Mouse (Mus musculus) R1 (cell line): ENCODE data around the gene Rab31.
A peak's percentile ranks its signal among the peaks of the same experiment; 100 is the strongest.

Experiments
- DNase-seq: peaks from one replicate; pipeline ENCODE4 v3.0.0-alpha.2; 2018; ENCODE audit warnings: low read depth, low spot score

Rab31 gene

DNA sequence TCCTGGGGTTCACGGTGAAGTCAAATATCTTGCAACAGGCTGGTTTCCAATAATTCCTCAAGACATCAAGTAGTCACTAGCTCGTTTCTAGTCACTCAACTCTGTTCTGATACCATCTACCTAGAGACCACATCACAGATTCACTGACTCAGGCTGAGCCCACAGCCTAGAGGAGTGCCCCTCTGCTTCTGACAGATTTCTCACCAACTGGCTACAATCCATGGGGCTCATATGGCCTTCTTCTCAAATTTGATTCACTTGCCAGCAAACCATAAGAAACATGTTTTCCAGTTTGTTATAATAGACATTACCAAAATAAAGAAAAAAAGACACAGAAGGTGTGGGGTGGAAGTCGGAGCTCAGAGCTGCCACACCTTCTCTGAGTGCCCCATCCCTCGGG is 31.0 kb downstream of the Rab31 start:
- DNase-seq = no peak

DNA sequence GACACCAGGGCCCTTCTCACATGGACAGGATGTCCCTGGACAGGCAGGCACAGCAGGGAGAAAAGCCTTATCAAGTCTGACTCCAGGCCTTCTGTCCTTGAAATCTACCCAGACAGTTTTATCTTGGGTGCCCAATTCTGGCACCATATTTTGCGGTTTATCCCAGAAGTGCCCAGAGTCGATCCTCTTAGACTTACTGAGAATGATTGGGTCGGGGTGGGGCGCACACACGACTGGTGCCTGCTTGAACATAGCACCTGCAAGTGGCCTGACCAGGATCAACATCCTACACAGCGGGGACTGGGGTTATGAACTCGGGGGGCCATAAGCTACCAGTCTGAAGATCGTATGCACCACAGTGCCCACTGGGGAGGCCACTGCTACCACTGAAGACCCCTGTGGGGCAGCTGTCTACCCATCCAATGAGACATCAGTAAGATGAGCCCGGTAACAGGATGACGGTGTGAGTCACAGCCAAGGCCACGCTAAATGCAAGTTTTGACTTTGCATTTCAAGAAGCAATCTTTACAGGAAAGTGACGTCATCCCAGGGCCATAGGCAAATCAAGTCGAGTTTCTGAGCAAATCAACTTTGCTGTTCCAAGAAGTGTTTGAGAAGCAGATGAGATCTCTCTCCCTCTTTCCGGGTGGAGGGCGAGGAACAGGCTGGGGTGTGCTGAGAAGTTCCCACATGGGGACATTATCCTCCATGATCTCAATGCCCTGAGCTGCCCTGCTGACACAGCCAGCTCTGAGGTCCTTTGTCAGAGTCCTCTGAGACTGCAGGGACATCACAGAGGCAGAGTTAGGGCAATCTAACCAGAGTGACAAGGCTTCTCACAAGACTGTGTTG is 32.5 kb downstream of the Rab31 start:
- no peak for DNase-seq

DNA sequence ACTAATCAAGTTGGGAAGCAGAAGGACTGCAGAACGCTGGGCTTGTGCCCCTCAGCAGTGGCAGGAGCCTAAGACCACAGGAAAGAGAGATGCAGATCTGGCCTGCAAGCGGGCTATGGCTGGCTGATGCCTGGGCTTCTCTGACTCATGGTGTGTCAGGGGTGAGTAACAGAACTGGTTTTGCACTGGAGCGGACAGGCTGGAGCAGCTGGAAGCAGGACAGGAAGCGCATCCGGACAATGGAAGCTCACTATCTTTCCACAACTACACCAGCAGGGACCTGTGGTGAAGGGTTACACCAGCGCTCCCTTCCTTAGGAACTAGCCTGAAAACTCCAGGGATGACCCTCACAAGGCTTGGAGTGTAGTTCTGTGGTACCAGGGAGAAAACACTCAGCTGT is 34.9 kb downstream of the Rab31 start:
- peak; percentile 70 for DNase-seq

- no peak for DNase-seq
Observed at GRCm38 (mm10) chr17:65737175-65737574, 35.4 kb downstream of the Rab31 start.

GRCm38 (mm10) chr17:65735088-65735487 is 37.5 kb downstream of the Rab31 start:
- DNase-seq = no peak

GRCm38 (mm10) chr17:65732666-65733065 is 39.9 kb downstream of the Rab31 start:
- no peak for DNase-seq

DNA sequence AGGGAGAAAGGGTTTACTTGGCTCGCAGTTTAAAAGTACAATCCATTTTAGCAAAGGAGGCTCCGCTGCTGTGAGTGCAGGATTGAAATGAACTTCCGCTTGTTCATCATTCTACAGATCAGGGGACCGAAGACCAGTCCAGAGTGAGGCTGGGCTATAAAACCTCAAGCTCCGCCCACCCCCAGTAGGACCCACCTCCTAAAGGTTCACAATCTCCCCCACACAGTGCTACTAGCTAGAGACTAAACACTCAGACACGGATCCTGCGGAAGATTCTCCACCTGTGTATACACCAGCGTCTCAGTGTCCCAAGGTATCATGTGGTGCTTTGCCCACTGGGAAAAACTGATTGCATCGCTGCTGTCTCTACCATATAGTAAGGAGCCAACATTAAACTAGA is 40.8 kb downstream of the Rab31 start:
- DNase-seq = peak; percentile 70

- no peak for DNase-seq
Observed at GRCm38 (mm10) chr17:65729945-65730741, 42.4 kb downstream of the Rab31 start.

DNA sequence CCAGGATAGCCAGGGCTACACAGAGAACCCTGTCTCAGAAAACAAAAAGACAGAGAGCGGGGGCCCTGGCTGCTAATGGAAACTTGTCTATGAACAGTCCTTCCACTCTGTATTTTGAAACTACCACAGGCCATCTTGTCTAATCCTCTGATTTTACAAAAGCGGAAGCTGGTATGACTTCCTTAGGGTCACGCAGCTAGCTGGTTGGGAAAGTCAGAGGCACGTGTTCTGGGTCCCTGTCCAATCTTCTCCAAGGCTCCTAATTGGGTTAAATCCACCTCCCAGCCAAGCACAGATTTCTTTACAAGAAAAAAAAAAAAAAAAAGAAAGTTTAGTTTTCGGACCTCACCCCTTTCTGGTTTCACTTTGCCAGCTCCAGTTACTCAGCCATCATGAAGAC is 45.8 kb downstream of the Rab31 start:
- DNase-seq = peak; percentile 84

DNA sequence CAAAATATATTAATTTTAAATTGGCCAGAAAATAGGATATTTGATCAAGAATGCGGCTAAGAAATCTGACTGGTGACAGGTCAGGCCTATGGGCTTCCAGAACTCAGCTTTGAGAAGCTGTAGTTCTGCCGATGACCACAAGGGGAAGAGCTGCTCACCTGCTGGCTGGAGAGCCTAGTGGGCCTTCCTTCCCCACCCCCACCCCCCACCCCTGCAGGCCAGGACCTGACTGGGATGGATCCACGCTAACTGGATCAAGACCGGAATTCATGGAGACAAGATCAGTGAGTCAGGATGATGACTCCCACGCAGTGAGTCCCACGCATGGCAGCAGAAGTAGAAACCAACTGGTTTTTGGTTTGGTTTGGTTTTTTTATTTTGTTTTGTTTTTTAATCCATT is 46.3 kb downstream of the Rab31 start:
- DNase-seq = peak; percentile 92

DNA sequence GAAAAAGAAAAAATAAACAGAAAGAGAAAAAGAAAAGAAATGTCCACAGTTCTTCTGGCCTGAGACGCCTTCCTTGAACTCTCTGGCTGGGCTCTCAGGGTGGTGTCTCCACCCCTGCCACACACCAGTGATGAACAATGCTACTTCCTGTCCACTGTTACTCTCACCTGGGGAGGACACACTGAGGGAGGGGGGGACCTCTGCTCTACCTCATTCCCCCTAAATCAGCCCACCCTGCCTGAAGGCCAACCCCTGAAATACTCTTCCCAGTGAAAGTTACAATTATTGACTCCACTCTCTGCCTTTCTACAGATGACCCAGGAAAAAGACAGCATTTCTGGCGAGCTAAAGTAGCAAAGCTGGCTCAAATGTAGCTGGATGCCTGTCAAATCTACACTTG is 46.7 kb downstream of the Rab31 start:
- DNase-seq = peak; percentile 68

DNA sequence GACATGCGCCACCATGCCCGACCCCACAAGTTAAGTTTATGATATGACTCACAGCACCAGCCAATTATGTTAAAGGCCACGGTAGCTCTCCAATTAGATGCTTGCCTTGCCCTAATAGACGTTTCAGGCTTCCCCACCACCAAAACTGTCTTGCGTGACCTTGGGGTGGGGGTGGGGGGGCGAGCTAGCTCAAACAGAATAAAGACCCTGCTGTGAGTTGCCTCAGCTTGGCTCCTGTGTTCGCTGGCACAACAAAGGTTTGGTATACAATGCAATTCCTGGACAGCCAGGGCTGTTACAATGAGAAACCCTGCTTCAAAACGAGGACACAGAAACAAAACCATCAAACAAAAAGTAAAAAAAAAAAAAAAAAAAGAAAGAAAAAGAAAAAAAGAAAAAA is 47.2 kb downstream of the Rab31 start:
- DNase-seq = peak; percentile 92

DNA sequence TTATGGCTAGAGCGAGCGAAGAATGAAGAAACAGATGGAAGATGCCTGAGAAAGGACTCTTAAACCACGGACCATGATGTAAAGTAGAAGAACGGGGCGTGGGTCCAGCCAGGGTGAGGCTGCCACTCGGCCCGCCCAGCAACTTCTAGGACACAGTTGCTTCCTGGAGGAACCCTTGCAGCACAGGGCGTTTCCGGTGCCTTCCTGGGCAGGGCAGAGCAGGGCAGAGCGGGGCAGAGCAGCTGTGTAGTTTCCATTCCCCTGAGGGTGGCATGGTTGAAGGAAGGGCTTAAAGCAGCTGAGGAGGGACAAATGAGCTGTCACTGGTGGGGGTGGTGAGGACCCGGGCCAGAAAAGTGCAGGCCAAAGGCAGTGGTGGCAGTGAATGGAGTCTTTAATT is 48.3 kb downstream of the Rab31 start:
- peak; percentile 48 for DNase-seq

DNA sequence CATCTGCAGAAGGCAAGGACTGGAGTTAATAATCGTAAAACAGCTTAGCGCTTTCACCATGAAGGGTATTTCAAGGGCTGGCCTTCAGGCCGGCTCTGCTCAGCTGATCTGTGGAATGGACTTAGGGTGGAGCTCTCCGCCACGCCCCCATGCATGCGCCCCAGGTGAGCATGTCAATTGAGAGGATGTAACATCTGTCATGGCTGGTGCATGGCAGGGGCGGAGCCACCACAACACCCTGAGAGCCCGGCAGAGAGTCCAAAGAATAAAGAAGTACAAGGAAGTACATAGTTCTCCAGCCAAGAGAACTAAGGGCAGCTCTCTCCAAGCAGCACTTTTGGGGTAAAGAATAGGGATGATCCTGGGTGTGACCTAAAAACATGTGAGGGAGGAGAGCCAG is 48.9 kb downstream of the Rab31 start:
- DNase-seq = peak; percentile 94

DNA sequence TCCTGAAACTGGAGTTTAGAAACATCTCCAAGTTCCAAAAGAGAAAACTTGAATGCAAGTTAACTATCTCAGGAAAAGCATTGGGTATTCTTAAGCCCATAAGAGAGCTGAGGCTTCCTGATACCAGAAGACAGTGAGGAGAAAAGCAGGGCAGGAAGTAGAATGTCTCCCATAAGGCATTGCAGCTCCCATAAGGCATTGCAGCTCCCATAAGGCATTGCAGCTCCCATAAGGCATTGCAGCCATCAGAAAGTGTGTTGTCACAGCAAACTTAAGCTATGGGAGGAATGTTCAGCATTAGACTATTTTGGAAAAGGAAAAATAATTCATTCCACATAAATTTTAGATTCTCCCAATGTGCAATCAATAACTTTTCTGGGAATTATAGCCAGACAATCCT is 51.2 kb downstream of the Rab31 start:
- DNase-seq = no peak

GRCm38 (mm10) chr17:65719826-65720225 is 52.7 kb downstream of the Rab31 start:
- no peak for DNase-seq

DNA sequence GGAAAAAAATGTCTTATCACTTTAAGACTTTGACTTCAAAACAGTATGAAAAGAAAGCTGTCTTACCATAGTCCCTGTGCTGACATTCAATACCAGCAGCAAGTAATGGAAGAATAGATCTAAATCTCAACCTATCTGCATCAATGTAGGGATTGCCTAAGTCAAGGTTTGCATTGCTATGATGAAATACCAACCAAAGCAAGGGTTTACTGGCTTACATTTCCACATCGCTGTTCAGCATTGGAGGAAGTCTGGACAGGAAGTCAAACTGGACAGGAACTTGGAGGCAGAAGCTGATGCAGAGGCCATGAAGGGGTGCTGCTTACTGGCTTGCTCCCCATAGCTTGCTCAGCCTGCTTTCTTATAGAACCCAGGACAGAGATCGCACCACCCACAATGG is 54.0 kb downstream of the Rab31 start:
- DNase-seq = no peak

DNA sequence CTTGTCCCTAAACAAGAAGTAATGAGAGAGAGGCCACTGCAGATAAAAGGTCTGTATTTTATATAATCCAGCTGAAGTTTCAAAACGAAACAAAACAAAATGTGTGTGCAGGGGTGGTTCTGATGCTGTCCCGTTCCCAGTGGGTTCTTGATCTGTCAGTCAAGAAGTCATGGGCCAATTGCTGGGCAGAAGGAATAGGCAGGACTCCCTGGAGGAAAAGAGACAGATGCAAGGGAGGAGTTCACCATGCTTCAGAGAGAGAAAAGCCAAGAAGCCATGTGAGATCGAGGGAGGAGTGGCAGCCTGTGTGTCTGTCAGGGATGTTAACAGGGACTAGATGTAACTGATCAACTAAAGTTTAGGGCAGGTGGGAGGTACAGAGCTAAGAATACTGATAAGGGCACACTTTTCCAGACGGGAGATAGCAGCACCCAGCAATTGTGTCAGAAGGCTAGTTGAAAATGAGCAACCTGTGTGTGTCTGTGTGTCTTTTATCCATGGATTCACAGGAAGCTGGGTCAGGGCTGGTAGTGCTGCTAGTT is 54.8 kb downstream of the Rab31 start:
- peak; percentile 67 for DNase-seq

DNA sequence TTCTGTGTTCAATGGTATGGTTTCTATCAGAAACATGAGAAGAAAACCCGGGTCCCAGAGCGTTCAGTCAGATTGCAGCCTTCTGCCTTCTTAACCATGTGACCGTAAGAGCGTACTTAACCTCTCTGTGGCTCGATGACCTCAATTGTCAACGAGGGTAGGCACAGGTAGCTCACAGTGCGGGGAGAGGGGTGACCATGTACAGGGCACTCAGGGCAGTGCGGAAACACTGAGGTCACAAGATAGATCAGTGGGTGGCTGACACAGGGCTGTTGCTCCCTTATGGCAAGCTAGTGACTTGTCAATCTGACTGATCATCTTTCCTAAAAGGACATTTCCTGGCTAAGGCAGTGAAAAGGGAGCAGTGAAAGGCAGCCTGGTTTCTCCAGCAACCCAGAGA is 58.5 kb downstream of the Rab31 start:
- peak; percentile 43 for DNase-seq

DNA sequence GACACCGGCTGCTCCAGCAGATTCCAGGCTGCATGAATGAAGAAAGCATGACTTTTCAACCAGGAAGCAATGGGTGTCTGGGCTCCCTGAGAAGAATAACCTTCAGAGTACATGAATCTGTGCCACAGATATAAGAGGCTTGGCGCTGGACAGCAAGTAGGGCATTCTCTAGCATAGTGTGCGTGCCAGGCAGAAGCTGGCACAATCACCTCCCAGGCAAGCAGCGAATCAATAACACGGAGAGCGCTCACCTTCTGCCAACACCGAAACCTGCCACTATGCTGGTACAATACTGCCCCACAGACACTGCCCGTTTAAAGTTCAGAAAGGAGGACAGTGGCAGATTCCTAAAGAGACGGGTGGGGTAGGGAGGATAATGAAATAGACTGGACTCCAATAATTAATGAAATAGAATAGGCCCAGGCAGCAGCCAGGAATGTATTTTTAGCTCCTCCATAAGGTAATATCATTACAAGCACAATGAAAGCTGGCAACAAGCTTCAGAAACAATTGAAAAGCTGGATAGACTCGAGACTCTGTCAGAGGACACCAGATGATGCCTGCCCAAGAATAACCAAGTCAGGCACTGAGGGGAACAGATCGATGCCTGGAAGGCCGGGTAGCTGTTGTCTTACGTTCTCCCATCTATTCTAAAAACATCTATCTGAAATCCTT is 59.6 kb downstream of the Rab31 start:
- DNase-seq = no peak

DNA sequence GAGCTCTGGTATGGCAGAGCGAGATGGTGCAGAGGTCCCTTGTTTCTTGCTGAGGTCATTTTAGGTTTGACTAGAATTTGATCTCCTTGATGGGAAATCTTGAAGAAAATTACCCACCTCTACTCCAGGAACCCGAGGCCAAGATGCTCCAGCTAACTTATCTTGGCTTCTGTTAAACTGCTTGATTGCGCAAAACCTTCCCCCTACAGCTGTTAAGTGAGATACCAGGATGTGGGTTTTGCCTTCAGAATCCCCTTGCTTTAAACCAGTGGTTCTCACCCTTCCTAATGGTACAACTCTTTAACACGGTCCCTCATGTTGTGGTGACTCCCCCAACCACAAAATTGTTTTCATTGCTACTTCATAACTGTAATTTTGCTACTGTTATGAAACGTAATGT is 60.8 kb downstream of the Rab31 start:
- no peak for DNase-seq

DNA sequence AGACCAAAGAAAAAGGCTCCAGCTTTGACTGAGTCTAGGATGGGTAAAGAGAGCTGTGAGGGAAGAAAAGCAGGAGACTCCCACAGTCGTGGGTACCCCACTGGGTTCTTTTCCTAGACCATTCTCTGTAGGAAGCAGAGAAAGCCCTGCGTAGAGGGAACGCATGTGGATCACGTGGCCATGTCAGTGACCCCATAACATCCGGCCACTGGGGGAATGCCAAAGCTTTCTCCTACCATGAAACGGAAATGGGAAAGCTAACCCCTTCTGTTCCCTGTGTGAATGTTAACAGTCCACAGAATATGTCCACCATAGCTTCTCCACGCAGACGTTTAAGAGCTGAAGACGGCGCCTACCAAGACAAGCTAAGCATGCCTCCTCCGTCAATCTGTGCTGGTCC is 62.0 kb downstream of the Rab31 start:
- DNase-seq = no peak
